ENCODE assay signal across 25 mouse cellular contexts in the genomic region with DNA sequence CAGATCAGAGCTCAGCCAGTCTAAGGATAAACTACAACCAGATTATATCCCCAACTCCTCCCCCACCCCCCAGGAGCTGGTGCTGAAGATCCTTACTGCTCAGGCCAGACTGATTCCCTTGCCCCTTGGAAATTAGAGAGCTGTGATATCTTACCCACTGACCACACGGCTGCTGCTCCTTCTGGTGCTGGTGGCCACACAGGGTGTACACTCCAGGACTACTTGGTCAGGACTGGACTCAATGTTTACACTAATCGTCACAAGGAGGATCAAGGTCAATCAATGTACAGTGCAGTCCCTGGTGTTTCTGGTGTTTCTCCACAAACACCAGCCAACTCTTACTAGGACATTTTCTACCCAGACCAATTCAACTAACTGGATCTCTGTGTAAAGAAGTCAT. TPM values are rescaled to one million over a fixed set of nuclear protein-coding genes. Genes with fewer than 3 reads are reported as not detected.
DNase-seq lines count a peak whose midpoint lies in the region; ATAC-seq and TF ChIP-seq lines count a peak whose summit lies in the region.
"Had no signal": no experiment of that assay in that cellular context is flagged by ENCODE, and none has a peak within 500 bp of the region (broad histone marks: within the 10 kb centered on the region; RNA-seq: fewer than 3 reads in every experiment).

No protein-coding gene starts in this region.

- TF ChIP-seq EP300 in MEL (IDR thresholded peaks at IDR 0.05; ENCODE audit: low read depth in 1 of 2, low read length in 2 of 2): no peak

- H3K4me3 ChIP-seq in kidney, embryonic 16.5 days (ENCODE audit: low read length): no peak overlapping the region
- no peak overlapping the region for H3K4me3 ChIP-seq in MEL (ENCODE audit: control insufficient read depth in 1 of 2, insufficient read depth in 1 of 2, low read depth in 2 of 2, low read length in 2 of 2)
- no peak overlapping the region for H3K4me3 ChIP-seq in bone marrow macrophage, adult 2 months (ENCODE audit: insufficient read depth, low read length)
- H3K4me3 ChIP-seq in stomach, embryonic 15.5 days (replicated peaks): no peak overlapping the region
- H3K4me3 ChIP-seq: gastrocnemius, adult 2 months; heart, adult 2 months; heart, embryonic 10.5 days; heart, embryonic 13.5 days; hindbrain, embryonic 13.5 days had no signal

- TF ChIP-seq CTCF in MEL (IDR thresholded peaks at IDR 0.05 in 2 of 3, conservative IDR thresholded peaks at IDR 0.05 in 1 of 3; ENCODE audit: control insufficient read depth in 1 of 3, insufficient read depth in 1 of 3, low read depth in 2 of 3, low read length in 3 of 3, poor library complexity in 1 of 3, severe bottlenecking in 1 of 3): no peak
- no peak for TF ChIP-seq CTCF in bone marrow macrophage, adult 2 months (IDR thresholded peaks at IDR 0.05; ENCODE audit: low read depth, low read length)

- H3K9me3 ChIP-seq in kidney, embryonic 16.5 days (ENCODE audit: low read length): no peaks in the 10 kb centered on the region
- no peaks in the 10 kb centered on the region for H3K9me3 ChIP-seq in MEL (replicated peaks; ENCODE audit: insufficient read depth, low read length)
- no peaks in the 10 kb centered on the region for H3K9me3 ChIP-seq in stomach, embryonic 15.5 days
- H3K9me3 ChIP-seq: heart, embryonic 10.5 days; heart, embryonic 13.5 days; hindbrain, embryonic 13.5 days had no signal

- H3K9ac ChIP-seq in kidney, embryonic 16.5 days (replicated peaks; ENCODE audit: low read length): no peak overlapping the region
- H3K9ac ChIP-seq in MEL (ENCODE audit: control insufficient read depth, low read depth, low read length, poor library complexity, severe bottlenecking): peak overlapping the region; percentile 4; the same call in 1 of the 2 replicates
- H3K9ac ChIP-seq in stomach, embryonic 15.5 days: no peak overlapping the region
- H3K9ac ChIP-seq: forebrain, postnatal 0 days; heart, embryonic 13.5 days; hindbrain, embryonic 13.5 days had no signal

- H3K27ac ChIP-seq in kidney, embryonic 16.5 days (ENCODE audit: low read length): 0 out of 2 replicates have a peak overlapping the region, but pooled peaks have one; percentile 15
- H3K27ac ChIP-seq in MEL (ENCODE audit: control insufficient read depth, low read depth, low read length): no peak overlapping the region; the same call in 1 of the 2 replicates
- peak overlapping the region; percentile 86 for H3K27ac ChIP-seq in bone marrow macrophage, adult 2 months (ENCODE audit: insufficient read depth, low read depth, low read length)
- peak overlapping the region; percentile 16; the same call in 1 of the 2 replicates for H3K27ac ChIP-seq in stomach, embryonic 15.5 days
- H3K27ac ChIP-seq: gastrocnemius, adult 2 months; heart, adult 2 months; heart, embryonic 10.5 days; heart, embryonic 13.5 days; hindbrain, embryonic 13.5 days had no signal

- peaks cover 17% of the 10 kb centered on the region for H3K79me2 ChIP-seq in MEL (ENCODE audit: control insufficient read depth, insufficient read depth, low read length, poor library complexity)

- DNase-seq in kidney, adult 9 months: no peak
- DNase-seq in MEL (ENCODE audit: low read depth, low spot score): peak; percentile 39
- no peak for DNase-seq in thymus, postnatal 14 days
- DNase-seq in left cerebral cortex, adult 11 months (ENCODE audit: low spot score): no peak
- DNase-seq: adrenal gland, adult 8-10 months; adrenal gland, postnatal 25 days; cerebellum, adult 18-20 months; cerebellum, adult 9-10 months; cerebellum, postnatal 14 days; forebrain, postnatal 0 days; gastrocnemius, adult 2 months; gastrocnemius, postnatal 14 days; heart, adult 2 months; heart, postnatal 14 days had no signal

- no peaks in the 10 kb centered on the region for H3K36me3 ChIP-seq in kidney, embryonic 16.5 days (ENCODE audit: insufficient read depth, low read length)
- H3K36me3 ChIP-seq in MEL (ENCODE audit: control insufficient read depth in 1 of 2, insufficient read depth in 2 of 2, low read length in 2 of 2): peaks cover 0 to 39% of the 10 kb centered on the region in 2 experiments; a peak in 2 of 4 replicates
- no peaks in the 10 kb centered on the region for H3K36me3 ChIP-seq in stomach, embryonic 15.5 days
- H3K36me3 ChIP-seq: heart, embryonic 10.5 days; heart, embryonic 13.5 days; hindbrain, embryonic 13.5 days had no signal

- peaks cover 16% of the 10 kb centered on the region for H3K4me1 ChIP-seq in kidney, embryonic 16.5 days (ENCODE audit: insufficient read depth, low read length)
- peaks cover 15 to 36% of the 10 kb centered on the region in 2 experiments for H3K4me1 ChIP-seq in MEL (ENCODE audit: control insufficient read depth in 1 of 2, insufficient read depth in 2 of 2, low read length in 2 of 2)
- peaks cover 61% of the 10 kb centered on the region for H3K4me1 ChIP-seq in bone marrow macrophage, adult 2 months (ENCODE audit: control insufficient read depth, insufficient read depth, low read length)
- H3K4me1 ChIP-seq in stomach, embryonic 15.5 days: peaks cover 7% of the 10 kb centered on the region; the same call in 1 of the 2 replicates
- H3K4me1 ChIP-seq: heart, embryonic 10.5 days had no signal

- H3K4me2 ChIP-seq in kidney, embryonic 16.5 days (replicated peaks; ENCODE audit: low read depth, low read length): no peak overlapping the region
- H3K4me2 ChIP-seq in stomach, embryonic 15.5 days: no peak overlapping the region
- H3K4me2 ChIP-seq: heart, embryonic 13.5 days; hindbrain, embryonic 13.5 days had no signal

- no peaks in the 10 kb centered on the region for H3K27me3 ChIP-seq in kidney, embryonic 16.5 days (ENCODE audit: insufficient read depth, low read length)
- no peaks in the 10 kb centered on the region for H3K27me3 ChIP-seq in MEL (ENCODE audit: control insufficient read depth in 1 of 2, insufficient read depth in 2 of 2, low read length in 2 of 2)
- no peaks in the 10 kb centered on the region for H3K27me3 ChIP-seq in stomach, embryonic 15.5 days (replicated peaks)

- ATAC-seq in kidney, embryonic 16.5 days (ENCODE audit: low FRiP score, low TSS enrichment): no peak
- no peak for ATAC-seq in stomach, embryonic 15.5 days (ENCODE audit: insufficient read depth, low FRiP score, low read depth)
- no peak for ATAC-seq in erythroblast, adult 5-6 weeks (replicated peaks; ENCODE audit: low FRiP score, poor library complexity, severe bottlenecking)
- ATAC-seq: activated CD4-positive, CD25-positive, alpha-beta regulatory T cell, adult 4 months; CD4-positive, CD25-positive, alpha-beta regulatory T cell, adult 4 months; forebrain, embryonic 14.5 days; forebrain, postnatal 0 days; hindbrain, embryonic 16.5 days had no signal

- 70% methylated on average over 2 of the region's 2 CpGs for WGBS in kidney, embryonic 16.5 days
- 65% methylated on average over 2 of the region's 2 CpGs for WGBS in stomach, embryonic 15.5 days

- TF ChIP-seq RAD21 in MEL (IDR thresholded peaks at IDR 0.05; ENCODE audit: low read depth, low read length): no peak

- TF ChIP-seq POLR2A in MEL (IDR thresholded peaks at IDR 0.05; ENCODE audit: control insufficient read depth in 1 of 2, insufficient read depth in 1 of 2, low read depth in 1 of 2, low read length in 2 of 2, poor library complexity in 1 of 2): no peak
- TF ChIP-seq POLR2A in bone marrow macrophage, adult 2 months (IDR thresholded peaks at IDR 0.05; ENCODE audit: borderline replicate concordance, low read depth, low read length): no peak

TF ChIP-seq in MEL, 35 proteins besides CTCF, POLR2A, EP300 and RAD21:
- TF ChIP-seq GABPA (IDR thresholded peaks at IDR 0.05; ENCODE audit: low read depth, low read length): no peak
- no peak for TF ChIP-seq MAX (IDR thresholded peaks at IDR 0.05; ENCODE audit: low read length)
- TF ChIP-seq POLR2AphosphoS2 (IDR thresholded peaks at IDR 0.05; ENCODE audit: low read length): no peak
- no peak for TF ChIP-seq UBTF (IDR thresholded peaks at IDR 0.05; ENCODE audit: borderline replicate concordance, insufficient read depth, low read depth, low read length)
- TF ChIP-seq USF2 (IDR thresholded peaks at IDR 0.05; ENCODE audit: borderline replicate concordance in 1 of 2, insufficient read depth in 1 of 2, low read depth in 1 of 2, low read length in 2 of 2): no peak
- TF ChIP-seq USF1 (IDR thresholded peaks at IDR 0.05; ENCODE audit: low read depth, low read length): no peak
- TF ChIP-seq MEF2A (IDR thresholded peaks at IDR 0.05; ENCODE audit: extremely low read depth, insufficient replicate concordance, low read depth, low read length, poor library complexity, severe bottlenecking): no peak
- TF ChIP-seq JUND (IDR thresholded peaks at IDR 0.05; ENCODE audit: low read depth, low read length): no peak
- no peak for TF ChIP-seq ZC3H11A (IDR thresholded peaks at IDR 0.05; ENCODE audit: low read depth, low read length)
- TF ChIP-seq MAFK (IDR thresholded peaks at IDR 0.05; ENCODE audit: borderline replicate concordance, low read depth, low read length): no peak
- no peak for TF ChIP-seq ELF1 (IDR thresholded peaks at IDR 0.05; ENCODE audit: low read depth, low read length)
- TF ChIP-seq NELFE (IDR thresholded peaks at IDR 0.05; ENCODE audit: low read depth, low read length): no peak

RNA-seq across cellular contexts. Expression of gene Abcc1, which starts 3.5 kb away (rescaled TPM):
- polyA plus RNA-seq in kidney, embryonic 16.5 days (2015; fragmentation: Nextera tagmentation; extraction: Ambion mirVana): 11.9 and 14.6 TPM in 2 replicates
- total RNA-seq in MEL (2012; rRNA removed): 30.9 and 31.5 TPM in 2 replicates
- polyA plus RNA-seq in MEL (2012; ENCODE audit: insufficient read depth in 1 of 2, insufficient read length in 2 of 2, low read depth in 1 of 2, low replicate concordance in 2 of 2, missing spikeins in 1 of 2): 10 to 100 TPM; 34.2 to 39.8 TPM
- polyA plus RNA-seq in bone marrow macrophage, adult 2 months (2012; ENCODE audit: insufficient read depth, insufficient read length, missing spikeins): 105 and 110 TPM in 2 replicates
- 11.2 and 12.3 TPM in 2 replicates for polyA plus RNA-seq in stomach, embryonic 15.5 days (2015; fragmentation: Nextera tagmentation; extraction: Ambion mirVana)
- 3.6 and 18.3 TPM in 2 replicates for total RNA-seq in erythroblast, adult 5-6 weeks (2015; ENCODE audit: low replicate concordance)
- total RNA-seq in erythroblast, adult 5-6 weeks (2017; ENCODE audit: low replicate concordance): 3.2 and 5.0 TPM in 2 replicates

RNA-seq across cellular contexts. Expression of gene Fopnl, which starts 40.7 kb away (rescaled TPM):
- polyA plus RNA-seq in kidney, embryonic 16.5 days (2015; fragmentation: Nextera tagmentation; extraction: Ambion mirVana): 147 and 150 TPM in 2 replicates
- total RNA-seq in MEL (2012; rRNA removed): 40.3 and 44.8 TPM in 2 replicates
- polyA plus RNA-seq in MEL (2012; ENCODE audit: insufficient read depth in 1 of 2, insufficient read length in 2 of 2, low read depth in 1 of 2, low replicate concordance in 2 of 2, missing spikeins in 1 of 2): 10 to 100 TPM in 1 of 2 experiments, not detected in 1; 46.9 TPM
- 42.1 and 52.6 TPM in 2 replicates for polyA plus RNA-seq in bone marrow macrophage, adult 2 months (2012; ENCODE audit: insufficient read depth, insufficient read length, missing spikeins)
- polyA plus RNA-seq in stomach, embryonic 15.5 days (2015; fragmentation: Nextera tagmentation; extraction: Ambion mirVana): 149 and 157 TPM in 2 replicates
- total RNA-seq in erythroblast, adult 5-6 weeks (2015; ENCODE audit: low replicate concordance): 25.4 and 37.0 TPM in 2 replicates
- total RNA-seq in erythroblast, adult 5-6 weeks (2017; ENCODE audit: low replicate concordance): 12.0 and 15.2 TPM in 2 replicates
